Mouse (Mus musculus): ENCODE results near the gene Abtb1. TPM values are rescaled to one million over a fixed set of nuclear protein-coding genes. Genes with fewer than 3 reads are reported as not detected.
A peak's percentile ranks its signal among the peaks of the same experiment; 100 is the strongest.

Gene Abtb1
- total and polyA plus RNA-seq, 2 experiments from 2014 or later = 31.5 to 78.9 TPM

- Histone ChIP-seq H3K4me1 (ENCODE audit: insufficient read depth, low read length) (peaks cover 10% of the 10 kb centered on the region), H3K27me3 (ENCODE audit: insufficient read depth, low read length) (no peaks in the 10 kb centered on the region)
- 81% methylated on average over 9 of the region's 9 CpGs for WGBS
These were observed 2.3 kb upstream of the Abtb1 start for GRCm38 (mm10) chr6:88843781-88844725.

DNA sequence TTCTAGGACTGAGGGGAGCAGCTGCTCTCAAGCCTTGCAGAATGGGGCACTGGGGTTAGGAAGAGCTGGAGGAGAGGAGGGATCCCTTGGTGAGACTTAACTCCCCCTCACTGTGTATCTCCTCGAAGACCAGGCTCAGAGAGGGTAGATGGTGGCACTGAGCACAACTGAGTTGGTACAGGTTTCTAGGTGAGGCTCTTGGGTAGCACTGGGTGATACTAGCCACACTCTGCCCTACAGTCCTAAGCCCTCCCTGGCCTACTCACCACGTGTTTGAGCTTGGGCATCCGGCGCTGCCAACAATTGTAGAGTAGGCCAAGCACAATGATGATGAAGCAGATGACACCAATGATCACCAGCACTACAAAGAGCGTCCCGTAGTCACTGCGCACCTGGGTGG lies 1.5 kb upstream of the Abtb1 start:
- Histone ChIP-seq H3K36me3 (ENCODE audit: insufficient read depth, low read length) (peaks cover 21% of the 10 kb centered on the region; the same call in 1 of the 2 replicates), H3K4me1 (ENCODE audit: insufficient read depth, low read length) (peaks cover 10% of the 10 kb centered on the region), H3K9ac (replicated peaks; ENCODE audit: low read length) (no peak overlapping the region), H3K9me3 (ENCODE audit: low read length) (no peaks in the 10 kb centered on the region), H3K4me2 (ENCODE audit: low read depth, low read length) (peak overlapping the region; percentile 84; the same call in 1 of the 2 replicates), H3K4me3 (ENCODE audit: low read length) (no peak overlapping the region), H3K27ac (peak overlapping the region; percentile 81), H3K27me3 (ENCODE audit: insufficient read depth, low read length) (no peaks in the 10 kb centered on the region)
- no peak for ATAC-seq
- TF ChIP-seq CTCF (IDR thresholded peaks at IDR 0.05; ENCODE audit: low read depth) = no peak
- no peak for DNase-seq (ENCODE audit: low spot score)
- WGBS = 68% methylated on average over 7 of the region's 7 CpGs

More at GRCm38 (mm10) chr6:88843781-88844725, 2.3 kb upstream of the Abtb1 start:
- H3K4me2 ChIP-seq (ENCODE audit: low read depth, low read length) = no peak overlapping the region
- DNase-seq (ENCODE audit: low spot score) (no peak), ATAC-seq (no peak)
- no peak overlapping the region for H3K27ac ChIP-seq
- peaks cover 22% of the 10 kb centered on the region for H3K36me3 ChIP-seq (ENCODE audit: insufficient read depth, low read length)
- no peak overlapping the region for H3K4me3 ChIP-seq (ENCODE audit: low read length)
- no peak for TF ChIP-seq CTCF (IDR thresholded peaks at IDR 0.05; ENCODE audit: low read depth)
- no peak overlapping the region for H3K9ac ChIP-seq (replicated peaks; ENCODE audit: low read length)
- H3K9me3 ChIP-seq (ENCODE audit: low read length) = no peaks in the 10 kb centered on the region

GRCm38 (mm10) chr6:88842731-88843151 lies 957 bp upstream of the Abtb1 start:
- Histone ChIP-seq H3K4me3 (ENCODE audit: low read length) (peak overlapping the region; percentile 61), H3K27ac (peak overlapping the region; percentile 81), H3K4me2 (ENCODE audit: low read depth, low read length) (peak overlapping the region; percentile 84), H3K27me3 (ENCODE audit: insufficient read depth, low read length) (no peaks in the 10 kb centered on the region), H3K9ac (replicated peaks; ENCODE audit: low read length) (peak overlapping the region; percentile 49), H3K4me1 (ENCODE audit: insufficient read depth, low read length) (peaks cover 10% of the 10 kb centered on the region), H3K36me3 (ENCODE audit: insufficient read depth, low read length) (peaks cover 21% of the 10 kb centered on the region; the same call in 1 of the 2 replicates), H3K9me3 (ENCODE audit: low read length) (no peaks in the 10 kb centered on the region)
- DNase-seq (ENCODE audit: low spot score) = peak; percentile 76
- peak; percentile 12 for ATAC-seq
- 1% methylated on average over 32 of the region's 32 CpGs for WGBS
- TF ChIP-seq CTCF (IDR thresholded peaks at IDR 0.05; ENCODE audit: low read depth) = 0 out of 2 replicates have a peak, but pooled peaks have one; percentile 18

- Histone ChIP-seq H3K9ac (replicated peaks; ENCODE audit: low read length) (peak overlapping the region; percentile 73), H3K9me3 (ENCODE audit: low read length) (no peaks in the 10 kb centered on the region), H3K27ac (peak overlapping the region; percentile 81), H3K4me2 (ENCODE audit: low read depth, low read length) (peak overlapping the region; percentile 84), H3K4me1 (ENCODE audit: insufficient read depth, low read length) (peaks cover 10% of the 10 kb centered on the region), H3K27me3 (ENCODE audit: insufficient read depth, low read length) (no peaks in the 10 kb centered on the region), H3K36me3 (ENCODE audit: insufficient read depth, low read length) (peaks cover 22% of the 10 kb centered on the region), H3K4me3 (ENCODE audit: low read length) (peak overlapping the region; percentile 61)
- TF ChIP-seq CTCF (IDR thresholded peaks at IDR 0.05; ENCODE audit: low read depth) = no peak
- DNase-seq (ENCODE audit: low spot score) = no peak
- under 1% methylated on average over 22 of the region's 22 CpGs for WGBS
- peak; percentile 33 for ATAC-seq
These were observed 337 bp downstream of the Abtb1 start for GRCm38 (mm10) chr6:88841514-88841780.

DNA sequence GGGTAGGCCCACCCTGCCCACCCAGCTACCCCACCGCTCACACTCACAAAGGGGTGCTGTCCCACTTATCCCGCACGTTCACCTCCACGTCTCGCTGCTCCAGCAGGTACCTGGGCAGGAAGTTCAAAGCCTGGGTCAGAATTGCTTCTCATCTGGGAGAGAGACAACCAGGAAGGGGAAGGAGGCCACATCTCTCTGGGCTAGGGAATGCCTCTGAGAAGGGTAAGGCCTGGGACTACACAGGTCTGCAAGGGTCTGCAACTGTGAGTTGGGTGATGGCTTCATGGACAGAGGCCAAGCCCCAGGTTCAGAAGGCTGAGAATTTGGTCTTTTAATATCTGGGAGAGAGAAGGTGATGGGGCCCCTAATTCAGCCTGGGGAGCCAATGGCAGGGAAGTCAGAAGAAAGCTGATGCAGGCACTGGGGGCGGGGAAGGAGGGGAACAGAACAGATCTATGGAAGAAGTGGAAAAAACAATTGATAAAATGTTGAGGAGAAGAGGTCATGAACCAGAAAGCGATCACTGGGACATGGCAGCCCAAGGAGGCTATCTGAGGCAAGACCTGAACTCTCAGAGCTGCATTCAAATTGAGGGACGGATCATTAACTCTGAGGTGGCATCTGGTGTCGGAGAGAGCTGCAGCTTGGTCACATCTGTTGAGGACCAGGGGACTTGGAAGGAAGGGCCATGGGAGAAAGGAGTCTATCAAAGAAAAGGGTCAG lies 832 bp downstream of the Abtb1 start:
- Histone ChIP-seq H3K4me1 (ENCODE audit: insufficient read depth, low read length) (peaks cover 10% of the 10 kb centered on the region), H3K27ac (peak overlapping the region; percentile 81), H3K36me3 (ENCODE audit: insufficient read depth, low read length) (peaks cover 26% of the 10 kb centered on the region), H3K9me3 (ENCODE audit: low read length) (no peaks in the 10 kb centered on the region), H3K4me2 (ENCODE audit: low read depth, low read length) (peak overlapping the region; percentile 84), H3K27me3 (ENCODE audit: insufficient read depth, low read length) (no peaks in the 10 kb centered on the region), H3K4me3 (ENCODE audit: low read length) (peak overlapping the region; percentile 61), H3K9ac (replicated peaks; ENCODE audit: low read length) (peak overlapping the region; percentile 73)
- DNase-seq (ENCODE audit: low spot score) (no peak), ATAC-seq (no peak)
- TF ChIP-seq CTCF (IDR thresholded peaks at IDR 0.05; ENCODE audit: low read depth) = no peak
- 53% methylated on average over 9 of the region's 9 CpGs for WGBS

DNA sequence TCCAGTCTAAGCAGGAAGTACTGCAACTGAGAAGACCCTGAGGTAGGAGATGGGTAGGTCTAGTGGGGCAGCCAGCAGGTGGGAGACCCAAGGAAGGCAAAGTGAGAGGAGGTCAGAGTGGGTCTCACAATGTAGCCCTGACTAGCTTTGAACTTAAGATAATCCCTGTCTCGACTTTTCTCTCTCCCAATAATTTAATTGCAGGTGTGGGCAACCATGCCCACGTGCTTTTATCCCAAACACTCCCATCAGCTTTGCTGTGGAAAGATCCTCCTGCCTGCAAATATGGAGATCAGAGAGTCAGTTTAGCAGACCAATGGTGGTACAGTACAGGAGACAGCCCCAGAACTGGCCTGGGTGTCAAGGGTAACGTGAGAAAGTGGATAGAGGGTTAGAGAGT lies 1.6 kb downstream of the Abtb1 start:
- 75% methylated on average over 3 of the region's 3 CpGs for WGBS
- H3K4me2 ChIP-seq (ENCODE audit: low read depth, low read length) = peak overlapping the region; percentile 84; the same call in 1 of the 2 replicates
- TF ChIP-seq CTCF (IDR thresholded peaks at IDR 0.05; ENCODE audit: low read depth) = no peak

More for the DNA sequence above, 1.6 kb downstream of the Abtb1 start:
- H3K4me3 ChIP-seq (ENCODE audit: low read length) = no peak overlapping the region
- H3K4me1 ChIP-seq (ENCODE audit: insufficient read depth, low read length) = peaks cover 10% of the 10 kb centered on the region
- H3K36me3 ChIP-seq (ENCODE audit: insufficient read depth, low read length) = peaks cover 29% of the 10 kb centered on the region
- H3K27ac ChIP-seq = no peak overlapping the region
- peak overlapping the region; percentile 73; the same call in 1 of the 2 replicates for H3K9ac ChIP-seq (replicated peaks; ENCODE audit: low read length)
- H3K9me3 ChIP-seq (ENCODE audit: low read length) = no peaks in the 10 kb centered on the region
- no peaks in the 10 kb centered on the region for H3K27me3 ChIP-seq (ENCODE audit: insufficient read depth, low read length)
- no peak for ATAC-seq
- DNase-seq (ENCODE audit: low spot score) = no peak
